Mouse (Mus musculus) thymus, postnatal 25 days (tissue): ENCODE results near the gene Aoc3.
"Not testable (repeated sequence)": the region's sequence is repeated elsewhere in the genome, so short reads cannot be mapped to it uniquely, and the experiment has no call there.

Source experiments
- DNase-seq: peaks from one replicate; pipeline ENCODE4 v3.0.0; 2022

The Aoc3 gene

GRCm38 (mm10) chr11:101378196-101378595 lies 47.8 kb downstream of the Aoc3 start:
- DNase-seq = not testable (repeated sequence)

GRCm38 (mm10) chr11:101378926-101379325 lies 48.5 kb downstream of the Aoc3 start:
- no peak for DNase-seq

GRCm38 (mm10) chr11:101381817-101382216 lies 51.4 kb downstream of the Aoc3 start:
- no peak for DNase-seq
